Mouse (Mus musculus) myocyte (in vitro differentiated cells): Measurements from ENCODE around the gene Cldn1.

Experiments
- E2F4 ChIP-seq: IDR thresholded peaks from one replicate; pipeline ENCODE4 v1.6.1; 2011; ENCODE audit warnings: mild to moderate bottlenecking, control low read depth, moderate library complexity; ENCODE audit not compliant: insufficient read depth
- MAX ChIP-seq: IDR thresholded peaks from one replicate; pipeline ENCODE4 v1.6.1; 2011; ENCODE audit warnings: low read depth, mild to moderate bottlenecking, control low read depth
- POLR2A ChIP-seq: IDR thresholded peaks from one replicate; pipeline ENCODE4 v1.6.1; 2011; ENCODE audit warnings: low read depth, mild to moderate bottlenecking, control low read depth, moderate library complexity; ENCODE audit not compliant: insufficient read length
- POLR2AphosphoS2 ChIP-seq: IDR thresholded peaks from one replicate; pipeline ENCODE4 v1.6.1; 2011; ENCODE audit warnings: low read depth, control low read depth; ENCODE audit not compliant: insufficient read length
- REST ChIP-seq: IDR thresholded peaks from one replicate; pipeline ENCODE4 v1.6.1; 2011; ENCODE audit warnings: mild to moderate bottlenecking, control low read depth, moderate library complexity; ENCODE audit not compliant: insufficient read depth, insufficient read length

- TF ChIP-seq POLR2AphosphoS2 (no peak), POLR2A (no peak), REST (no peak), E2F4 (no peak), MAX (no peak)
These were observed 12.5 kb upstream of the Cldn1 start for GRCm38 (mm10) chr16:26384112-26384649.
